Mouse (Mus musculus) limb, embryonic 11.5 days (tissue): ENCODE data around the gene Apol11b. TPM values are rescaled to one million over a fixed set of nuclear protein-coding genes. Genes with fewer than 3 reads are reported as not detected.

ENCODE experiments used
- ATAC-seq: fragments of 200-750 bp; cut with Nextera tagmentation; 2 replicates; pipeline ENCODE4 v1.8.0; 2017; ENCODE audit warnings: low read depth; ENCODE audit not compliant: insufficient number of reproducible peaks, low FRiP score, low TSS enrichment
- DNase-seq: peaks from one replicate; pipeline ENCODE4 v3.0.0-alpha.2; 2015; ENCODE audit warnings: low spot score
- H3K27ac ChIP-seq: fragments of 300-500 bp; sonication (generic); replicated peaks from 2 replicates; pipeline ENCODE4 v1.5.1; 2014; ENCODE audit warnings: low read depth, mild to moderate bottlenecking, low read length
- H3K27me3 ChIP-seq: fragments of 300-500 bp; sonication (generic); 2 replicates; pipeline ENCODE4 v1.6.1; 2014; ENCODE audit warnings: mild to moderate bottlenecking, low read length, mixed read lengths; ENCODE audit not compliant: control insufficient read depth, insufficient read depth
- H3K36me3 ChIP-seq: fragments of 300-500 bp; sonication (generic); 2 replicates; pipeline ENCODE4 v1.6.1; 2014; ENCODE audit warnings: mild to moderate bottlenecking, low read length, moderate library complexity, mixed read lengths; ENCODE audit not compliant: control insufficient read depth, insufficient read depth
- H3K4me1 ChIP-seq: fragments of 300-500 bp; sonication (generic); 2 replicates; pipeline ENCODE4 v1.6.1; 2014; ENCODE audit warnings: low read length, mixed read lengths; ENCODE audit not compliant: control insufficient read depth, insufficient read depth
- H3K4me2 ChIP-seq: fragments of 300-500 bp; sonication (generic); 2 replicates; pipeline ENCODE4 v1.6.1; 2014; ENCODE audit warnings: low read depth, mild to moderate bottlenecking, moderate library complexity; ENCODE audit not compliant: severe bottlenecking
- H3K4me3 ChIP-seq: fragments of 300-500 bp; sonication (generic); 2 replicates; pipeline ENCODE4 v1.5.1; 2014; ENCODE audit warnings: low read depth, low read length
- H3K9ac ChIP-seq: fragments of 300-500 bp; sonication (generic); 2 replicates; pipeline ENCODE4 v1.6.1; 2014; ENCODE audit warnings: mild to moderate bottlenecking, low read length
- H3K9me3 ChIP-seq: fragments of 300-500 bp; sonication (generic); 2 replicates; pipeline ENCODE4 v1.6.1; 2016; ENCODE audit warnings: low read length; ENCODE audit not compliant: control insufficient read depth
- polyA plus RNA-seq: library from polyadenylated mRNA; unstranded; fragments of >200 nt; fragmentation: Nextera tagmentation; extraction: Ambion mirVana; gene quantifications from 2 replicates; pipeline ENCODE4 v1.2.1, GENCODE M21; 2014

The Apol11b gene
- polyA plus RNA-seq, 1 experiment from 2014 or later, result not detected

GRCm38 (mm10) chr15:77588981-77589380 lies 54.1 kb downstream of the Apol11b start:
- Histone ChIP-seq H3K27me3 (no peaks in the 10 kb centered on the region; the same call in 1 of the 2 replicates), H3K4me2 (no peak overlapping the region), H3K27ac (no peak overlapping the region), H3K9ac (no peak overlapping the region), H3K4me1 (no peaks in the 10 kb centered on the region), H3K4me3 (no peak overlapping the region), H3K36me3 (no peaks in the 10 kb centered on the region), H3K9me3 (no peaks in the 10 kb centered on the region)
- DNase-seq (no peak), ATAC-seq (no peak)

DNA sequence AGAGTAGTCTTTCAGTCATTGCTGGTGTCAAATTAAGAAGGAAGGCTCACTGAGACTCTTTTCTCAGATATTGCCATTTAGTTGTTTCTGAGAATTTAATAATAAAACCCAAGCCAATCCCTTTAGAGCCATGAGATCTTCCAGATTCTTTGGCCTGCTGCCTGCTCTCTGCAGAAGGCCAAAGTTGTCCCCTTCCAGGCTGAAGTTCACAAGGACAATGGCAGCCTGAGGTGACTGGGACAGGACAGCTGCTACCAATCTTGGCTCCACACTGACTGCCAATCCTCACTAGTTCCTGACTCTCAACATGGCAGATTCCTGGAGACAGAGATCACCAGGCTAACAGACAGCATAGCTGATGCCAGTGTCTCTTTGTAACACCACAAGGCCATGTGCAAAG lies 56.1 kb downstream of the Apol11b start:
- Histone ChIP-seq H3K4me3 (no peak overlapping the region), H3K4me1 (no peaks in the 10 kb centered on the region), H3K4me2 (no peak overlapping the region), H3K36me3 (no peaks in the 10 kb centered on the region), H3K9me3 (no peaks in the 10 kb centered on the region), H3K27me3 (no peaks in the 10 kb centered on the region; the same call in 1 of the 2 replicates), H3K9ac (no peak overlapping the region), H3K27ac (no peak overlapping the region)
- no peak for ATAC-seq
- no peak for DNase-seq

Other genes starting within 250 kb of the Apol11b start
- not detected in 2 replicates for gene Apol7a, start 244.2 kb downstream of the Apol11b start, polyA plus RNA-seq
- gene Apol9a, start 232.2 kb downstream of the Apol11b start, polyA plus RNA-seq, result not detected in 2 replicates
- not detected in 2 replicates for gene Apol7b, start 195.8 kb downstream of the Apol11b start, polyA plus RNA-seq
- not detected in 2 replicates for gene Apol10a, start 166.2 kb downstream of the Apol11b start, polyA plus RNA-seq
- not detected in 2 replicates for gene Apol11a, start 135.0 kb downstream of the Apol11b start, polyA plus RNA-seq
- not detected in 2 replicates for gene Apol7c, start 110.0 kb downstream of the Apol11b start, polyA plus RNA-seq
- not detected in 2 replicates for gene 1700025B11Rik, start 81.4 kb downstream of the Apol11b start, polyA plus RNA-seq
- 0.08 TPM in 1 of 2 replicates, not detected in the other for gene Apol10b, start 47.2 kb downstream of the Apol11b start, polyA plus RNA-seq
- gene Gm36245, start 44.0 kb downstream of the Apol11b start, polyA plus RNA-seq, result not detected in 2 replicates
- gene Apol7e, start 55.6 kb upstream of the Apol11b start, polyA plus RNA-seq, result not detected in 2 replicates
- gene Apol9b, start 85.8 kb upstream of the Apol11b start, polyA plus RNA-seq, result not detected in 2 replicates
- gene Apol8, start 113.7 kb upstream of the Apol11b start, polyA plus RNA-seq, result not detected in 2 replicates
- 33.2 and 38.1 TPM in 2 replicates for gene Myh9, start 198.9 kb upstream of the Apol11b start, polyA plus RNA-seq